Mouse (Mus musculus) C2C12 (cell line): ENCODE results near the gene Vgll4. TPM values are rescaled to one million over a fixed set of nuclear protein-coding genes. Genes with fewer than 3 reads are reported as not detected.

Experiments used
- H3K27me3 ChIP-seq: one replicate; pipeline ENCODE4 v1.6.1; 2011; ENCODE audit not compliant: control insufficient read depth, insufficient read depth, insufficient read length
- H3K36me3 ChIP-seq: one replicate; pipeline ENCODE4 v1.6.1; 2011; ENCODE audit not compliant: control insufficient read depth, insufficient read depth
- H3K4me3 ChIP-seq: one replicate; pipeline ENCODE4 v1.5.1; 2011; ENCODE audit warnings: mild to moderate bottlenecking, control low read depth; ENCODE audit not compliant: poor library complexity, insufficient read depth, severe bottlenecking
- H3K79me2 ChIP-seq: one replicate; pipeline ENCODE4 v1.6.1; 2011; ENCODE audit not compliant: control insufficient read depth, insufficient read depth
- H3K79me3 ChIP-seq: one replicate; pipeline ENCODE4 v1.6.1; 2011; ENCODE audit warnings: low read depth, control low read depth
- H3ac ChIP-seq: one replicate; pipeline ENCODE3; 2011; ENCODE audit warnings: low read depth; ENCODE audit not compliant: control insufficient read depth, insufficient read length
- CEBPB ChIP-seq: IDR thresholded peaks from one replicate; pipeline ENCODE4 v1.6.1; 2011; ENCODE audit warnings: low read depth, mild to moderate bottlenecking, control low read depth, moderate library complexity
- CTCF ChIP-seq: IDR thresholded peaks from one replicate; pipeline ENCODE4 v1.5.1; 2011; ENCODE audit not compliant: control insufficient read depth, insufficient read depth, insufficient read length
- FOSL1 ChIP-seq: IDR thresholded peaks from one replicate; pipeline ENCODE4 v1.8.0; 2011; ENCODE audit warnings: mild to moderate bottlenecking, low read length; ENCODE audit not compliant: poor library complexity, insufficient read depth, severe bottlenecking
- MAX ChIP-seq: IDR thresholded peaks from one replicate; pipeline ENCODE4 v1.6.1; 2011; ENCODE audit warnings: mild to moderate bottlenecking, control low read depth
- MYOD1 ChIP-seq: IDR thresholded peaks from one replicate; pipeline ENCODE4 v1.6.1; 2011; ENCODE audit warnings: low read depth; ENCODE audit not compliant: control insufficient read depth, insufficient read length
- MYOG ChIP-seq: IDR thresholded peaks from one replicate; pipeline ENCODE4 v1.6.1; 2011; ENCODE audit not compliant: control insufficient read depth, insufficient read length; ENCODE audit errors: extremely low read depth
- USF1 ChIP-seq: IDR thresholded peaks from one replicate; pipeline ENCODE4 v1.6.1; 2011; ENCODE audit warnings: low read depth, mild to moderate bottlenecking, control low read depth, moderate library complexity
- polyA plus RNA-seq: library from polyadenylated mRNA; unstranded; fragments of >200 nt; fragmentation: generic; extraction: Trizol; gene quantifications from one replicate; pipeline ENCODE4 v1.2.1, GENCODE M21; 2012; ENCODE audit warnings: missing spikeins

Vgll4 gene
- polyA plus RNA-seq, 1 experiment = 30.7 TPM

- H3K79me2 ChIP-seq = no peaks in the 10 kb centered on the region
- H3K4me3 ChIP-seq = no peak overlapping the region
- H3K79me3 ChIP-seq = no peaks in the 10 kb centered on the region
- no peaks in the 10 kb centered on the region for H3K27me3 ChIP-seq
- H3ac ChIP-seq = no peak overlapping the region
- H3K36me3 ChIP-seq = no peaks in the 10 kb centered on the region
- TF ChIP-seq FOSL1 (no peak), USF1 (no peak), MYOG (no peak), CEBPB (no peak), MAX (no peak), MYOD1 (no peak), CTCF (no peak)
Measured at GRCm38 (mm10) chr6:114836433-114836832, 133.4 kb downstream of the Vgll4 start.

DNA sequence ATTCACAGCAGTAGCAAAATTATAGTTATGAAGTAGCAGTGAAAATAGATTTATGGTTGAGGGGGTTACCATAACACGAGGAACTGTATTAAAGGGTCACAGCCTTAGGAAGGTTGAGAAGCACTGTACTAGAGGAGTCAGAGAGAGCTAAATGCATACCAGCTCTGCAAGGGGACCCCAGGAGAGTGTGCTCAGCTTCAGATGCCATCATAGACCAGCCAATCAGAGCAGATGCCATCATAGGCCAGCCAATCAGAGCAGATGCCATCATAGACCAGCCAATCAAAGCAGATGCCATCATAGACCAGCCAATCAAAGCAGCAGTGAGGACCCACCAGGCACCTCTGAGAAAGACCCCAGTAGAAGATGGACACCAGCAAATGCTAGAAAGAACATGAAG is 134.0 kb downstream of the Vgll4 start:
- H3K79me3 ChIP-seq = no peaks in the 10 kb centered on the region
- H3K36me3 ChIP-seq = no peaks in the 10 kb centered on the region
- no peak overlapping the region for H3K4me3 ChIP-seq
- H3ac ChIP-seq = no peak overlapping the region
- H3K27me3 ChIP-seq = no peaks in the 10 kb centered on the region
- no peaks in the 10 kb centered on the region for H3K79me2 ChIP-seq
- TF ChIP-seq CTCF = no peak
- no peak for TF ChIP-seq USF1
- no peak for TF ChIP-seq MYOD1
- no peak for TF ChIP-seq MYOG
- TF ChIP-seq MAX = no peak

DNA sequence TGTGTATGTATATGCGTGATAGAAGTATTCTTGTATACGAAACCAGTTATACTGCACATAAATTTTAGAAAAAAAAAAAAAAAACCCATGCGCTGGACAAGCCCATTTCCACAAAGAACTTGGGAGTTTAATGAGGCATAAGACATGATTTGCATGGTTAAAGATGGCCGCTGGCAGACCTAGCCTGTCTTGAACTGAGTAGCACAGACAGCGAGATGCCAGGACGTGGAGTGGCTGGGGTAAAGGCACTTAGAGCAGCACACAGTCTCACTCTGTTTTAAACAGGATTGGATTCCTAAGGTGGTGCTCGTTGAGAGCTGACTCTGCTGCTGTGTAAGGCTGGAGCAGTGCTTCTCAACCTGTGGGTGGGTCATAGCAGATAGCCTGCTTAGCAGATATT is 134.4 kb downstream of the Vgll4 start:
- TF ChIP-seq FOSL1 = no peak
- TF ChIP-seq MYOD1 = no peak
- TF ChIP-seq CEBPB = no peak
- TF ChIP-seq CTCF = no peak
- no peak for TF ChIP-seq MAX
- no peak for TF ChIP-seq MYOG
- TF ChIP-seq USF1 = no peak

DNA sequence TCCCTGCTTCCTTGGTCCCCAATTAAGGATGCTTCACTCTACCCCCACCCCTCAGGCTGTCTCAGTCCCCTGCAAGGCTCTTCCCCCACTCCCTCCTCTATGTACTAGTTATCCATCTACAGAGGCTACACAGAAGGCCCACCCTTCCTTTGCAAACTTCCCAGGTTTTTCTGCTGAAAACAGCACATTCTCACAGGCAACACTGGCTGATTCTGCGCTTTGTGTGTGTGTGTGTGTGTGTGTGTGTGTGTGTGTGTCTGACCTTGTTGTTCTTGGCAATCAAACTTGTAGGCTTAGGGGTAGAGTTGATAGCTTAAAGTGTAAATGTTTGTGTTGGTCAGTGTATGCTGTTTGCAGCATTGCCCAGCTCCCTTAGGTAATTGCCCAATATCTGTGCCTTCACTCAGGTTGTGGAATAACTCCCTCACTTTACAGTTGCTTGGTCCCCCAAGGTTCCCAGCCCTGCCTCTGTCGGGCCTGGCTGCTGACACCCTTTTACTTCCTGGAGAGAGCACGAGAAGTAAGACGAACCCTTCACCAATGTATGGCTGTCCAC is 135.9 kb downstream of the Vgll4 start:
- TF ChIP-seq CEBPB (peak; percentile 33), MYOD1 (no peak)
- no peak overlapping the region for H3K4me3 ChIP-seq
- H3ac ChIP-seq = no peak overlapping the region
- no peaks in the 10 kb centered on the region for H3K79me3 ChIP-seq
- no peaks in the 10 kb centered on the region for H3K79me2 ChIP-seq
- H3K36me3 ChIP-seq = no peaks in the 10 kb centered on the region
- H3K27me3 ChIP-seq = no peaks in the 10 kb centered on the region

More for the DNA sequence above, 134.4 kb downstream of the Vgll4 start:
- no peak overlapping the region for H3K4me3 ChIP-seq
- H3K79me2 ChIP-seq = no peaks in the 10 kb centered on the region
- no peaks in the 10 kb centered on the region for H3K27me3 ChIP-seq
- H3K79me3 ChIP-seq = no peaks in the 10 kb centered on the region
- no peak overlapping the region for H3ac ChIP-seq
- no peaks in the 10 kb centered on the region for H3K36me3 ChIP-seq

GRCm38 (mm10) chr6:114833058-114833685 is 136.6 kb downstream of the Vgll4 start:
- Histone ChIP-seq H3K79me3 (no peaks in the 10 kb centered on the region), H3K79me2 (no peaks in the 10 kb centered on the region), H3K36me3 (no peaks in the 10 kb centered on the region), H3ac (no peak overlapping the region), H3K4me3 (no peak overlapping the region), H3K27me3 (no peaks in the 10 kb centered on the region)
- TF ChIP-seq USF1 = no peak
- TF ChIP-seq MYOG = no peak
- TF ChIP-seq CEBPB = no peak
- no peak for TF ChIP-seq MYOD1
- TF ChIP-seq FOSL1 = no peak
- TF ChIP-seq CTCF = no peak
- no peak for TF ChIP-seq MAX

- Histone ChIP-seq H3ac (no peak overlapping the region), H3K36me3 (no peaks in the 10 kb centered on the region), H3K4me3 (no peak overlapping the region), H3K27me3 (no peaks in the 10 kb centered on the region), H3K79me3 (no peaks in the 10 kb centered on the region), H3K79me2 (no peaks in the 10 kb centered on the region)
- no peak for TF ChIP-seq FOSL1
- no peak for TF ChIP-seq MYOD1
- TF ChIP-seq USF1 = peak; percentile 77
- no peak for TF ChIP-seq CTCF
- TF ChIP-seq MYOG = no peak
- TF ChIP-seq CEBPB = no peak
- TF ChIP-seq MAX = no peak
Measured at GRCm38 (mm10) chr6:114831807-114832206, 138.0 kb downstream of the Vgll4 start.
